16 mouse cellular contexts compared by ENCODE assay signal in genomic region chr16:10086341-10086740, GRCm38 (mm10).
"Had no signal": no experiment of that assay in that cellular context is flagged by ENCODE, and none has a peak within 500 bp of the region (broad histone marks: within the 10 kb centered on the region; RNA-seq: fewer than 3 reads in every experiment).

No protein-coding gene starts in this region.

- H3K27me3 ChIP-seq: kidney, embryonic 15.5 days; limb, embryonic 12.5 days; limb, embryonic 15.5 days; lung, embryonic 15.5 days had no signal

- H3K4me1 ChIP-seq: kidney, embryonic 15.5 days; limb, embryonic 12.5 days; limb, embryonic 15.5 days; lung, embryonic 15.5 days had no signal

- H3K36me3 ChIP-seq: kidney, embryonic 15.5 days; limb, embryonic 12.5 days; limb, embryonic 15.5 days; lung, embryonic 15.5 days had no signal

- H3K4me2 ChIP-seq: kidney, embryonic 15.5 days; limb, embryonic 12.5 days; limb, embryonic 15.5 days; liver, embryonic 11.5 days; lung, embryonic 15.5 days; midbrain, embryonic 11.5 days had no signal

- ATAC-seq: liver, postnatal 0 days had no signal

- H3K27ac ChIP-seq: kidney, embryonic 15.5 days; limb, embryonic 12.5 days; limb, embryonic 15.5 days; liver, embryonic 14.5 days; lung, embryonic 15.5 days had no signal

- H3K4me3 ChIP-seq: kidney, embryonic 15.5 days; limb, embryonic 12.5 days; limb, embryonic 15.5 days; lung, embryonic 15.5 days had no signal

- H3K9me3 ChIP-seq: kidney, embryonic 15.5 days; limb, embryonic 12.5 days; limb, embryonic 15.5 days; lung, embryonic 15.5 days had no signal

- H3K9ac ChIP-seq: kidney, embryonic 15.5 days; limb, embryonic 12.5 days; limb, embryonic 15.5 days; liver, embryonic 14.5 days; liver, postnatal 0 days; lung, embryonic 15.5 days had no signal

- DNase-seq: kidney, adult 2 months; kidney, postnatal 10 days; kidney, postnatal 36 days; liver, postnatal 0 days; lung, postnatal 14 days; lung, postnatal 4 days; midbrain, embryonic 14.5 days; thymus, adult 18-20 months; thymus, postnatal 36 days had no signal
